Mouse (Mus musculus) forebrain, embryonic 14.5 days (tissue): ENCODE data around the gene Akap2. TPM values are rescaled to one million over a fixed set of nuclear protein-coding genes. Genes with fewer than 3 reads are reported as not detected.

ENCODE experiments used
- ATAC-seq: fragments of 200-750 bp; cut with Nextera tagmentation; 2 replicates; pipeline ENCODE4 v1.8.0; 2017; ENCODE audit warnings: mild to moderate bottlenecking, moderate library complexity
- DNase-seq: peaks from one replicate; pipeline ENCODE4 v3.0.0-alpha.2; 2015; ENCODE audit warnings: low spot score
- H3K27ac ChIP-seq: fragments of 300-500 bp; sonication (generic); 2 replicates; pipeline ENCODE4 v1.5.1; 2014; ENCODE audit warnings: low read depth, mild to moderate bottlenecking, control low read depth, low read length, moderate library complexity
- H3K27me3 ChIP-seq: fragments of 300-500 bp; sonication (generic); replicated peaks from 2 replicates; pipeline ENCODE4 v1.6.1; 2014; ENCODE audit warnings: low read length, control low read depth, mixed read lengths; ENCODE audit not compliant: control insufficient read depth, insufficient read depth
- H3K36me3 ChIP-seq: fragments of 300-500 bp; sonication (generic); 2 replicates; pipeline ENCODE4 v1.6.1; 2014; ENCODE audit warnings: low read length, control low read depth; ENCODE audit not compliant: control insufficient read depth, insufficient read depth
- H3K4me1 ChIP-seq: fragments of 300-500 bp; sonication (generic); 2 replicates; pipeline ENCODE4 v1.6.1; 2014; ENCODE audit warnings: antibody characterized with exemption, low read length, control low read depth; ENCODE audit not compliant: control insufficient read depth, insufficient read depth
- H3K4me2 ChIP-seq: fragments of 300-500 bp; sonication (generic); 2 replicates; pipeline ENCODE4 v1.6.1; 2014; ENCODE audit warnings: mild to moderate bottlenecking, control low read depth, low read length
- H3K4me3 ChIP-seq: fragments of 300-500 bp; sonication (generic); 2 replicates; pipeline ENCODE4 v1.5.1; 2014; ENCODE audit warnings: low read depth, low read length, control low read depth
- H3K9ac ChIP-seq: fragments of 300-500 bp; sonication (generic); 2 replicates; pipeline ENCODE4 v1.6.1; 2014; ENCODE audit warnings: mild to moderate bottlenecking, low read length, control low read depth, moderate library complexity
- H3K9me3 ChIP-seq: fragments of 300-500 bp; sonication (generic); replicated peaks from 2 replicates; pipeline ENCODE4 v1.6.1; 2016; ENCODE audit warnings: low read length, control low read depth, mixed read lengths; ENCODE audit not compliant: control insufficient read depth
- WGBS: fragments of 180-500 bp; shearing (Covaris S2); extraction: QIAGEN DNeasy Blood & Tissue Kit; methylation state at CpG from one replicate; pipeline ENCODE4 v1.1.7; 2014; 5-methylcytosine and 5-hydroxymethylcytosine counted together
- polyA plus RNA-seq: library from polyadenylated mRNA; unstranded; fragments of >200 nt; fragmentation: Nextera tagmentation; extraction: Ambion mirVana; gene quantifications from 2 replicates; pipeline ENCODE4 v1.2.1, GENCODE M21; 2014

Akap2 gene
- polyA plus RNA-seq, 1 experiment from 2014 or later, result 5.0 TPM

- H3K27me3 ChIP-seq, result no peaks in the 10 kb centered on the region
Measured at GRCm38 (mm10) chr4:57694356-57695136, 22.9 kb upstream of the Akap2 start.

GRCm38 (mm10) chr4:57696955-57697354 lies 20.5 kb upstream of the Akap2 start:
- H3K27ac ChIP-seq, result no peak overlapping the region
- H3K4me1 ChIP-seq, result no peaks in the 10 kb centered on the region
- no peaks in the 10 kb centered on the region for H3K9me3 ChIP-seq
- DNase-seq, result no peak
- WGBS, result 95% methylated on average over 11 of the region's 11 CpGs
- no peaks in the 10 kb centered on the region for H3K36me3 ChIP-seq
- no peak overlapping the region for H3K4me3 ChIP-seq
- ATAC-seq, result no peak
- no peak overlapping the region for H3K4me2 ChIP-seq
- H3K9ac ChIP-seq, result no peak overlapping the region
- H3K27me3 ChIP-seq, result no peaks in the 10 kb centered on the region

More at GRCm38 (mm10) chr4:57694356-57695136, 22.9 kb upstream of the Akap2 start:
- DNase-seq (no peak), ATAC-seq (no peak)
- Histone ChIP-seq H3K9me3 (no peaks in the 10 kb centered on the region), H3K4me1 (no peaks in the 10 kb centered on the region), H3K4me3 (no peak overlapping the region), H3K36me3 (no peaks in the 10 kb centered on the region), H3K27ac (no peak overlapping the region), H3K4me2 (no peak overlapping the region), H3K9ac (no peak overlapping the region)
- 83% methylated on average over 5 of the region's 5 CpGs for WGBS

GRCm38 (mm10) chr4:57697918-57698611 lies 19.4 kb upstream of the Akap2 start:
- no peaks in the 10 kb centered on the region for H3K9me3 ChIP-seq
- H3K4me2 ChIP-seq, result no peak overlapping the region
- ATAC-seq (no peak), DNase-seq (no peak)
- 88% methylated on average over 12 of the region's 12 CpGs for WGBS
- no peak overlapping the region for H3K27ac ChIP-seq
- H3K27me3 ChIP-seq, result no peaks in the 10 kb centered on the region
- H3K9ac ChIP-seq, result no peak overlapping the region
- H3K36me3 ChIP-seq, result no peaks in the 10 kb centered on the region
- H3K4me3 ChIP-seq, result no peak overlapping the region
- H3K4me1 ChIP-seq, result no peaks in the 10 kb centered on the region

- no peak overlapping the region for H3K4me2 ChIP-seq
- DNase-seq, result no peak
- H3K27me3 ChIP-seq, result no peaks in the 10 kb centered on the region
- H3K9me3 ChIP-seq, result no peaks in the 10 kb centered on the region
- 85% methylated on average over 5 of the region's 5 CpGs for WGBS
- no peak overlapping the region for H3K9ac ChIP-seq
- no peaks in the 10 kb centered on the region for H3K4me1 ChIP-seq
- no peak overlapping the region for H3K27ac ChIP-seq
- no peak for ATAC-seq
- H3K4me3 ChIP-seq, result no peak overlapping the region
- H3K36me3 ChIP-seq, result no peaks in the 10 kb centered on the region
Measured at GRCm38 (mm10) chr4:57701576-57701975, 15.9 kb upstream of the Akap2 start.

- DNase-seq (no peak), ATAC-seq (no peak)
- no peaks in the 10 kb centered on the region for H3K9me3 ChIP-seq
- H3K27me3 ChIP-seq, result no peaks in the 10 kb centered on the region
- H3K4me1 ChIP-seq, result no peaks in the 10 kb centered on the region
- no peak overlapping the region for H3K9ac ChIP-seq
- WGBS, result 83% methylated on average over 11 of the region's 11 CpGs
- no peak overlapping the region for H3K4me2 ChIP-seq
- no peak overlapping the region for H3K4me3 ChIP-seq
- H3K27ac ChIP-seq, result no peak overlapping the region
- H3K36me3 ChIP-seq, result no peaks in the 10 kb centered on the region
Measured at GRCm38 (mm10) chr4:57703574-57704470, 13.6 kb upstream of the Akap2 start.

- no peaks in the 10 kb centered on the region for H3K4me1 ChIP-seq
Measured at GRCm38 (mm10) chr4:57704575-57704974, 12.9 kb upstream of the Akap2 start.

GRCm38 (mm10) chr4:57715849-57716248 lies 1.6 kb upstream of the Akap2 start:
- Histone ChIP-seq H3K27me3 (no peaks in the 10 kb centered on the region), H3K4me2 (no peak overlapping the region), H3K4me3 (no peak overlapping the region), H3K4me1 (no peaks in the 10 kb centered on the region), H3K9ac (no peak overlapping the region), H3K36me3 (no peaks in the 10 kb centered on the region), H3K27ac (no peak overlapping the region), H3K9me3 (no peaks in the 10 kb centered on the region)
- ATAC-seq, result no peak
- DNase-seq, result no peak

More at GRCm38 (mm10) chr4:57704575-57704974, 12.9 kb upstream of the Akap2 start:
- no peak for DNase-seq
- Histone ChIP-seq H3K4me3 (no peak overlapping the region), H3K36me3 (no peaks in the 10 kb centered on the region), H3K4me2 (no peak overlapping the region), H3K9ac (no peak overlapping the region), H3K27ac (no peak overlapping the region), H3K27me3 (no peaks in the 10 kb centered on the region), H3K9me3 (no peaks in the 10 kb centered on the region)
- ATAC-seq, result no peak
- WGBS, result 94% methylated on average over 7 of the region's 7 CpGs

- ATAC-seq (no peak), DNase-seq (peak; percentile 6)
- H3K4me2 ChIP-seq, result no peak overlapping the region
- H3K27me3 ChIP-seq, result no peaks in the 10 kb centered on the region
- no peak overlapping the region for H3K9ac ChIP-seq
- H3K4me3 ChIP-seq, result no peak overlapping the region
- no peak overlapping the region for H3K27ac ChIP-seq
- H3K4me1 ChIP-seq, result no peaks in the 10 kb centered on the region
- 54% methylated on average over 4 of the region's 4 CpGs for WGBS
- no peaks in the 10 kb centered on the region for H3K36me3 ChIP-seq
- no peaks in the 10 kb centered on the region for H3K9me3 ChIP-seq
Measured at GRCm38 (mm10) chr4:57716735-57717134, 722 bp upstream of the Akap2 start.
